Mouse (Mus musculus) midbrain, embryonic 12.5 days (tissue): ENCODE measurements around the gene Slc35c2. TPM values are rescaled to one million over a fixed set of nuclear protein-coding genes. Genes with fewer than 3 reads are reported as not detected.
A peak's percentile ranks its signal among the peaks of the same experiment; 100 is the strongest.

Source experiments
- ATAC-seq: fragments of 200-750 bp; cut with Nextera tagmentation; 2 replicates; pipeline ENCODE4 v1.8.0; 2017; ENCODE audit warnings: low read depth, moderate TSS enrichment, moderate library complexity; ENCODE audit not compliant: low FRiP score
- H3K27ac ChIP-seq: fragments of 300-500 bp; sonication (generic); replicated peaks from 2 replicates; pipeline ENCODE4 v1.5.1; 2016; ENCODE audit warnings: mild to moderate bottlenecking
- H3K27me3 ChIP-seq: fragments of 300-500 bp; sonication (generic); 2 replicates; pipeline ENCODE4 v1.6.1; 2016; ENCODE audit warnings: mild to moderate bottlenecking
- H3K36me3 ChIP-seq: fragments of 300-500 bp; sonication (generic); 2 replicates; pipeline ENCODE4 v1.6.1; 2016
- H3K4me1 ChIP-seq: fragments of 300-500 bp; sonication (generic); 2 replicates; pipeline ENCODE4 v1.6.1; 2016
- H3K4me2 ChIP-seq: fragments of 300-500 bp; sonication (generic); replicated peaks from 2 replicates; pipeline ENCODE4 v1.6.1; 2016; ENCODE audit warnings: mild to moderate bottlenecking, moderate library complexity
- H3K4me3 ChIP-seq: fragments of 300-500 bp; sonication (generic); 2 replicates; pipeline ENCODE4 v1.5.1; 2016; ENCODE audit warnings: mild to moderate bottlenecking
- H3K9ac ChIP-seq: fragments of 300-500 bp; sonication (generic); replicated peaks from 2 replicates; pipeline ENCODE4 v1.6.1; 2016; ENCODE audit warnings: mild to moderate bottlenecking, moderate library complexity
- H3K9me3 ChIP-seq: fragments of 300-500 bp; sonication (generic); 2 replicates; pipeline ENCODE4 v1.6.1; 2016; ENCODE audit warnings: mild to moderate bottlenecking
- WGBS: fragments of 180-500 bp; shearing (Covaris S2); methylation state at CpG from one replicate; pipeline ENCODE4 v1.1.7; 2016; 5-methylcytosine and 5-hydroxymethylcytosine counted together
- polyA plus RNA-seq: library from polyadenylated mRNA; unstranded; fragments of >200 nt; fragmentation: Nextera tagmentation; extraction: Ambion mirVana; gene quantifications from 2 replicates; pipeline ENCODE4 v1.2.1, GENCODE M21; 2016

The Slc35c2 gene
- polyA plus RNA-seq = 61.6 and 67.1 TPM in 2 replicates

DNA sequence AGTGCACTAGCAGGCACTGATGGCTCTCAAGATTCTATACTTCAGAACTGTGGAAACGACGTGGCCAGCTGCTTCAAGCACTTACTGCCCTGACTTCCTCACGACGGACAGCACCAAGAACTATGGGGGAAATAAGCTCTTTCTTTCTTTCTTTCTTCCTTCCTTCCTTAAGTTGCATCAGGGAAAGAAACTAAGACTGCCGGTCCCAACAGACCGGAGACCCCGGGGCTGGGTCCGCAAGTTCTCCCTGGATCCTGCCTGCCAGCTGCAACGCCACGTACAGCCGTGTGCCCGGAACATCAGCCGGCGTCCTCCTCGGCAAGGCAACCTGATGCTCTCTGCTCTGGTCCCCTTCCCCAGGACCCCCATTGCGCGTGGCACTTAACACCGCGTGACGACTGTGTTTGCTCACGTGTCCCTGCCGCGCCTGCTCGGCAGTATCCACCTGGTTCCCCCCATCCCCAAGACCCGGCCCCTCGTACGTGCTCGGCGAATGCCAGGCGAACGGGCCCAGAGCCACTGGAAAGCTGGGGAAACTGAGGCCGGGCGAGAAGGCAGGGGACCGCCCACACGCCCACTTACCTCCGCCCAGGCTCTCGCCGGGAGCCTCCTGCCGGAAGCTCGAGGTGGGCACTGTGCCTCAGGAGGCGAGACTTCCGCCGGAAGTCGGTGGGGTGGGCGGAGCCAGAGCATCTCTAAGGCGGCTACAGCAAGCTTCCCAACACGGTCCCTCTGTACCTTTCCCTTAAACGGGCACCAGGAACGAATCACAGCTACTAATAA is at the start of gene Slc35c2:
TSS of gene Slc35c2 (minus strand) at position 668 of the 783 bp plus-strand sequence.
- H3K4me3 ChIP-seq = peak within 1 kb of the TSS; percentile 80
- peak within 1 kb of the TSS; percentile 94 for H3K4me2 ChIP-seq
- no peaks in the 10 kb centered on the region for H3K9me3 ChIP-seq
- peak within 1 kb of the TSS; percentile 77 for H3K27ac ChIP-seq
- peak within 1 kb of the TSS; percentile 78 for H3K9ac ChIP-seq
- 1% methylated on average over 49 of the region's 49 CpGs for WGBS
- peak; percentile 93 for ATAC-seq
- peaks cover 24% of the 10 kb centered on the region for H3K4me1 ChIP-seq
- H3K27me3 ChIP-seq = no peaks in the 10 kb centered on the region
- peaks cover 37% of the 10 kb centered on the region for H3K36me3 ChIP-seq

DNA sequence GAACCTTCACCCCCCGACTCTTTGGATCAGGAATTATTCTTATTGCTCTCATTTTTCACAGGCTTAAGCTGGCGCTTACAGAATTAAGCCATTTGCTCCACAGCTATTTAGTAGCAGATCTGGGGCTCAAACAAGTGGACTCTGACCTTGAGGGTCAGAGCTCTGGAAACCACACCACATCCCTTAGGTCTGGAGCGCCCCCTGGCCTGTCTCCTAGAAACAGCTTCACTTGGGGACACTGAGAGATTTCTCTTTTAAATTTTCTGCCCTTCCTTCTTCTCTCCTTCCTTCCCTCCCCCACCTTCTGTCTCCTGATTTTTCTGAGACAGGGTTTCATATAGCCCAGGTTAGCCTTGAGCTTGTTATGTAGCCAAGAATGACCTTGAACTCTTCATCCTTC is 49.5 kb upstream of the Slc35c2 start:
- 7% methylated on average over 3 of the region's 3 CpGs for WGBS
- Histone ChIP-seq H3K4me1 (peaks cover 8% of the 10 kb centered on the region), H3K4me3 (no peak overlapping the region), H3K36me3 (no peaks in the 10 kb centered on the region), H3K9ac (no peak overlapping the region), H3K27ac (no peak overlapping the region), H3K4me2 (no peak overlapping the region), H3K27me3 (peaks cover 57% of the 10 kb centered on the region), H3K9me3 (no peaks in the 10 kb centered on the region)
- ATAC-seq = no peak

GRCm38 (mm10) chr2:165332610-165333210 is 45.0 kb upstream of the Slc35c2 start:
- Histone ChIP-seq H3K4me1 (peaks cover 9% of the 10 kb centered on the region), H3K4me2 (0 out of 2 replicates have a peak overlapping the region, but pooled peaks have one; percentile 15), H3K27me3 (peaks cover 56% of the 10 kb centered on the region), H3K9ac (no peak overlapping the region), H3K36me3 (no peaks in the 10 kb centered on the region), H3K4me3 (no peak overlapping the region), H3K27ac (no peak overlapping the region), H3K9me3 (no peaks in the 10 kb centered on the region)
- 53% methylated on average over 14 of the region's 14 CpGs for WGBS
- no peak for ATAC-seq

GRCm38 (mm10) chr2:165329703-165330102 is 42.0 kb upstream of the Slc35c2 start:
- Histone ChIP-seq H3K27ac (no peak overlapping the region), H3K27me3 (peaks cover 43% of the 10 kb centered on the region), H3K9ac (no peak overlapping the region), H3K4me1 (peaks cover 30% of the 10 kb centered on the region), H3K36me3 (no peaks in the 10 kb centered on the region), H3K4me3 (no peak overlapping the region), H3K9me3 (no peaks in the 10 kb centered on the region), H3K4me2 (no peak overlapping the region)
- 58% methylated on average over 3 of the region's 3 CpGs for WGBS
- no peak for ATAC-seq

GRCm38 (mm10) chr2:165328746-165329145 is 41.1 kb upstream of the Slc35c2 start:
- Histone ChIP-seq H3K27ac (no peak overlapping the region), H3K27me3 (peaks cover 37% of the 10 kb centered on the region), H3K4me2 (no peak overlapping the region), H3K4me1 (peaks cover 39% of the 10 kb centered on the region), H3K4me3 (no peak overlapping the region), H3K36me3 (no peaks in the 10 kb centered on the region), H3K9ac (no peak overlapping the region), H3K9me3 (no peaks in the 10 kb centered on the region)
- no peak for ATAC-seq
- 80% methylated on average over 5 of the region's 5 CpGs for WGBS

GRCm38 (mm10) chr2:165327386-165327785 is 39.7 kb upstream of the Slc35c2 start:
- H3K4me3 ChIP-seq = peak overlapping the region; percentile 84; the same call in 1 of the 2 replicates
- no peaks in the 10 kb centered on the region for H3K9me3 ChIP-seq
- peak overlapping the region; percentile 69 for H3K27ac ChIP-seq
- H3K36me3 ChIP-seq = no peaks in the 10 kb centered on the region
- no peak for ATAC-seq
- peak overlapping the region; percentile 82 for H3K4me2 ChIP-seq
- 54% methylated on average over 7 of the region's 7 CpGs for WGBS
- peak overlapping the region; percentile 69; the same call in 1 of the 2 replicates for H3K9ac ChIP-seq
- H3K4me1 ChIP-seq = peaks cover 41% of the 10 kb centered on the region
- peaks cover 33% of the 10 kb centered on the region for H3K27me3 ChIP-seq

- Histone ChIP-seq H3K27me3 (peaks cover 28% of the 10 kb centered on the region), H3K4me2 (peak within 1 kb of the TSS; percentile 82), H3K27ac (peak within 1 kb of the TSS; percentile 69), H3K4me1 (peaks cover 48% of the 10 kb centered on the region), H3K36me3 (no peaks in the 10 kb centered on the region), H3K9ac (peak within 1 kb of the TSS; percentile 81), H3K9me3 (no peaks in the 10 kb centered on the region), H3K4me3 (peak within 1 kb of the TSS; percentile 84)
- ATAC-seq = peak; percentile 99
- under 1% methylated on average over 49 of the region's 55 CpGs for WGBS
These were observed 38.9 kb upstream of the Slc35c2 start, which contains the start of gene Elmo2 for GRCm38 (mm10) chr2:165326304-165327190. Gene Elmo2 (minus strand): TSS chr2:165326479.

- 1% methylated on average over 30 of the region's 30 CpGs for WGBS
- peak; percentile 39 for ATAC-seq
- H3K36me3 ChIP-seq = no peaks in the 10 kb centered on the region
These were observed 38.0 kb upstream of the Slc35c2 start for GRCm38 (mm10) chr2:165325521-165326303.

GRCm38 (mm10) chr2:165323928-165324327 is 36.3 kb upstream of the Slc35c2 start:
- H3K9ac ChIP-seq = 0 out of 2 replicates have a peak overlapping the region, but pooled peaks have one; percentile 21
- peaks cover 40% of the 10 kb centered on the region for H3K27me3 ChIP-seq
- H3K4me2 ChIP-seq = peak overlapping the region; percentile 82; the same call in 1 of the 2 replicates
- H3K4me3 ChIP-seq = no peak overlapping the region
- no peaks in the 10 kb centered on the region for H3K36me3 ChIP-seq
- WGBS = 45% methylated on average over 5 of the region's 5 CpGs
- H3K4me1 ChIP-seq = peaks cover 67% of the 10 kb centered on the region
- H3K9me3 ChIP-seq = no peaks in the 10 kb centered on the region
- no peak overlapping the region for H3K27ac ChIP-seq
- ATAC-seq = no peak

More at GRCm38 (mm10) chr2:165325521-165326303, 38.0 kb upstream of the Slc35c2 start:
- H3K4me1 ChIP-seq = peaks cover 56% of the 10 kb centered on the region
- H3K27me3 ChIP-seq = peaks cover 35% of the 10 kb centered on the region
- H3K9ac ChIP-seq = peak overlapping the region; percentile 81
- peak overlapping the region; percentile 82 for H3K4me2 ChIP-seq
- H3K9me3 ChIP-seq = no peaks in the 10 kb centered on the region
- H3K27ac ChIP-seq = peak overlapping the region; percentile 47; the same call in 1 of the 2 replicates
- peak overlapping the region; percentile 84 for H3K4me3 ChIP-seq

DNA sequence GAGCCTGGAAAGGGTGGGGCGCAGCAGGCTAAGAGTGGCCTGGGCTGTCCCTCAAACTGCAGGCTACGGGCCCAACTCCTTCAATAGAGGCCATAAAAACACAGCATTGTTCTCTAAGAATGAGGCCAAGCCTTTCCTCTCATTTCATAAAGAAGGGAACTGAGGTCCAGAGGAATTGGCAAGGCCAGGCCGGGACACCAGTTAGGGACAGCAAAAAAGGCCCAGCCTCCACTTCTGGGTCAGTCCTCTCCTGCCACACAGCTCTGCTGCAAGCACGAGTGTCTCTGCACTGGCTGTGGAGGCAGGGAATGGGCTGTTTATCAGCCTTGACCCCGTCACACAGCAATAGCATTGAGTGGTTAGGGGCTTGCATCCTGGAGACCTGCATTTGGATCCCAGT is 35.8 kb upstream of the Slc35c2 start:
- no peak overlapping the region for H3K4me2 ChIP-seq
- peaks cover 42% of the 10 kb centered on the region for H3K27me3 ChIP-seq
- H3K9me3 ChIP-seq = no peaks in the 10 kb centered on the region
- 75% methylated on average over 5 of the region's 5 CpGs for WGBS
- H3K9ac ChIP-seq = 0 out of 2 replicates have a peak overlapping the region, but pooled peaks have one; percentile 21
- no peak overlapping the region for H3K4me3 ChIP-seq
- H3K4me1 ChIP-seq = peaks cover 71% of the 10 kb centered on the region
- no peak overlapping the region; the same call in 1 of the 2 replicates for H3K27ac ChIP-seq
- no peak for ATAC-seq
- H3K36me3 ChIP-seq = no peaks in the 10 kb centered on the region
